In genomic region chrX:136599416-136599815, GRCm38 (mm10) we compare ENCODE assay signal across 9 mouse cellular contexts. TPM values are rescaled to one million over a fixed set of nuclear protein-coding genes. Genes with fewer than 3 reads are reported as not detected.
DNase-seq lines count a peak whose midpoint lies in the region; ATAC-seq and TF ChIP-seq lines count a peak whose summit lies in the region.
"Had no signal": no experiment of that assay in that cellular context is flagged by ENCODE, and none has a peak within 500 bp of the region (broad histone marks: within the 10 kb centered on the region; RNA-seq: fewer than 3 reads in every experiment).

No protein-coding gene starts in this region.

- TF ChIP-seq POLR2A in heart, adult 2 months (IDR thresholded peaks at IDR 0.05; ENCODE audit: insufficient read depth, low read depth, low read length), result no peak

- H3K4me1 ChIP-seq in heart, adult 2 months (ENCODE audit: control insufficient read depth, insufficient read depth, low read length), result no peaks in the 10 kb centered on the region
- H3K4me1 ChIP-seq in heart, embryonic 12.5 days (replicated peaks), result no peaks in the 10 kb centered on the region
- H3K4me1 ChIP-seq in embryonic facial prominence, embryonic 14.5 days (ENCODE audit: control insufficient read depth, insufficient read depth, low read length), result no peaks in the 10 kb centered on the region
- H3K4me1 ChIP-seq: heart, embryonic 13.5 days had no signal

- H3K4me2 ChIP-seq in heart, embryonic 12.5 days, result no peak overlapping the region
- no peak overlapping the region for H3K4me2 ChIP-seq in embryonic facial prominence, embryonic 14.5 days (ENCODE audit: low read depth, low read length)
- H3K4me2 ChIP-seq: heart, embryonic 13.5 days had no signal

- intact Hi-C loops in heart, adult 2 months (cut with DNase I), result no loop called here
- intact Hi-C loops in left cerebral cortex, postnatal 14 days (cut with DNase I), result no loop called here

- no peak overlapping the region for H3K9ac ChIP-seq in heart, adult 2 months (ENCODE audit: low read depth, low read length)
- H3K9ac ChIP-seq in heart, embryonic 12.5 days, result no peak overlapping the region
- H3K9ac ChIP-seq in embryonic facial prominence, embryonic 14.5 days (ENCODE audit: low read depth, low read length), result no peak overlapping the region
- H3K9ac ChIP-seq: heart, embryonic 13.5 days had no signal

- DNase-seq in heart, adult 2 months, result no peak
- peak; percentile 57 for DNase-seq in 3T3-L1 (ENCODE audit: low read depth, low spot score)
- peak; percentile 21 for DNase-seq in R1 (ENCODE audit: low read depth, low spot score)
- peak; percentile 11 for DNase-seq in embryonic facial prominence, embryonic 14.5 days (ENCODE audit: low spot score)
- peak; percentile 9 to 64 for DNase-seq in left cerebral cortex, postnatal 14 days (ENCODE audit: low spot score in 2 of 2)
- DNase-seq in retina, embryonic 14.5 days (ENCODE audit: low spot score), result peak; percentile 7

- H3K79me2 ChIP-seq in heart, adult 2 months (replicated peaks; ENCODE audit: control insufficient read depth, insufficient read depth, low read length), result no peaks in the 10 kb centered on the region

- no peak for ATAC-seq in heart, embryonic 12.5 days (ENCODE audit: insufficient number of reproducible peaks, low FRiP score)
- no peak for ATAC-seq in embryonic facial prominence, embryonic 14.5 days (ENCODE audit: low read depth)
- ATAC-seq in megakaryocyte, adult 5-6 weeks (ENCODE audit: poor library complexity, severe bottlenecking), result no peak

- no peaks in the 10 kb centered on the region for H3K36me3 ChIP-seq in heart, adult 2 months (ENCODE audit: control insufficient read depth, insufficient read depth, low read length)
- H3K36me3 ChIP-seq in heart, embryonic 12.5 days, result no peaks in the 10 kb centered on the region
- H3K36me3 ChIP-seq in embryonic facial prominence, embryonic 14.5 days (ENCODE audit: control insufficient read depth, insufficient read depth, low read length), result no peaks in the 10 kb centered on the region
- H3K36me3 ChIP-seq: heart, embryonic 13.5 days had no signal

- no peak overlapping the region for H3K4me3 ChIP-seq in heart, adult 2 months
- no peak overlapping the region for H3K4me3 ChIP-seq in heart, embryonic 12.5 days
- H3K4me3 ChIP-seq in embryonic facial prominence, embryonic 14.5 days (ENCODE audit: low read depth, low read length), result no peak overlapping the region
- H3K4me3 ChIP-seq: heart, embryonic 13.5 days had no signal

- no peaks in the 10 kb centered on the region for H3K9me3 ChIP-seq in heart, embryonic 12.5 days (replicated peaks)
- H3K9me3 ChIP-seq in embryonic facial prominence, embryonic 14.5 days (ENCODE audit: control insufficient read depth, low read length), result no peaks in the 10 kb centered on the region
- H3K9me3 ChIP-seq: heart, embryonic 13.5 days had no signal

- 16% methylated on average over 3 of the region's 3 CpGs for WGBS in heart, adult 2 months
- WGBS in heart, embryonic 12.5 days, result 14% methylated on average over 3 of the region's 3 CpGs
- WGBS in embryonic facial prominence, embryonic 14.5 days, result 13% methylated on average over 3 of the region's 3 CpGs

- no peak overlapping the region for H3K27ac ChIP-seq in heart, adult 2 months
- no peak overlapping the region for H3K27ac ChIP-seq in heart, embryonic 12.5 days (ENCODE audit: poor library complexity, severe bottlenecking)
- no peak overlapping the region for H3K27ac ChIP-seq in embryonic facial prominence, embryonic 14.5 days (replicated peaks; ENCODE audit: low read depth, low read length)
- H3K27ac ChIP-seq: heart, embryonic 13.5 days had no signal

- TF ChIP-seq EP300 in heart, adult 2 months (IDR thresholded peaks at IDR 0.05; ENCODE audit: insufficient read depth, low read depth, low read length), result no peak

- no peaks in the 10 kb centered on the region for H3K27me3 ChIP-seq in heart, adult 2 months (ENCODE audit: control insufficient read depth, insufficient read depth, low read length)
- H3K27me3 ChIP-seq in heart, embryonic 12.5 days (replicated peaks), result no peaks in the 10 kb centered on the region
- H3K27me3 ChIP-seq in embryonic facial prominence, embryonic 14.5 days (replicated peaks; ENCODE audit: control insufficient read depth, insufficient read depth, low read length), result no peaks in the 10 kb centered on the region
- H3K27me3 ChIP-seq: heart, embryonic 13.5 days had no signal

- peak; percentile 71 for TF ChIP-seq CTCF in heart, adult 2 months (IDR thresholded peaks at IDR 0.05)

RNA-seq across cellular contexts. Expression of gene Tceal3, which starts 8.8 kb away (rescaled TPM):
- under 1 TPM; 0.50 to 0.80 TPM for total RNA-seq in heart, adult 2 months (2021)
- polyA plus RNA-seq in heart, adult 2 months (2012; rRNA removed), result 0.33 and 1.4 TPM in 2 replicates
- 5.1 and 7.1 TPM in 2 replicates for polyA plus RNA-seq in heart, embryonic 12.5 days (2016; fragmentation: Nextera tagmentation; extraction: Ambion mirVana)
- 26.3 and 26.6 TPM in 2 replicates for polyA plus RNA-seq in embryonic facial prominence, embryonic 14.5 days (2014; fragmentation: Nextera tagmentation; extraction: Ambion mirVana)
- 100 to 1,000 TPM; 124 to 129 TPM for total RNA-seq in left cerebral cortex, postnatal 14 days (2021)
- total RNA-seq in megakaryocyte, adult 5-6 weeks (2015), result not detected in 2 replicates
- 0.22 TPM in 1 of 2 replicates, not detected in the other for total RNA-seq in megakaryocyte, adult 5-6 weeks (2017)

RNA-seq across cellular contexts. Expression of gene Kir3dl2, which starts 55.6 kb away (rescaled TPM):
- not detected for total RNA-seq in heart, adult 2 months (2021)
- not detected in 2 replicates for polyA plus RNA-seq in heart, adult 2 months (2012; rRNA removed)
- polyA plus RNA-seq in heart, embryonic 12.5 days (2016; fragmentation: Nextera tagmentation; extraction: Ambion mirVana), result not detected in 2 replicates
- polyA plus RNA-seq in embryonic facial prominence, embryonic 14.5 days (2014; fragmentation: Nextera tagmentation; extraction: Ambion mirVana), result not detected in 2 replicates
- total RNA-seq in left cerebral cortex, postnatal 14 days (2021), result under 1 TPM in 1 of 2 experiments, not detected in 1; 0.20 TPM
- total RNA-seq in megakaryocyte, adult 5-6 weeks (2015), result not detected in 2 replicates
- not detected in 2 replicates for total RNA-seq in megakaryocyte, adult 5-6 weeks (2017)
- polyA plus RNA-seq: heart, embryonic 13.5 days had no signal

Comparison
In these comparisons a context has a peak if more than half of its experiments do, and no peak if none do; other contexts are left out.
1. DNase-seq: peak in 3T3-L1 (single experiment), R1 (single experiment), embryonic facial prominence, embryonic 14.5 days (single experiment), left cerebral cortex, postnatal 14 days (2 of 2) and retina, embryonic 14.5 days (single experiment); none in heart, adult 2 months (0 of 2).
2. RNA of gene Tceal3, which starts 8.8 kb away (total RNA-seq): 124 to 129 TPM in left cerebral cortex, postnatal 14 days; 0.50 to 0.80 TPM in heart, adult 2 months and 0.22 TPM in megakaryocyte, adult 5-6 weeks; every median in the first group is over 10 times any median in the second.